Mouse (Mus musculus) ZHBTc4 (cell line): ENCODE results near the gene Gm20388.
A peak's percentile ranks its signal among the peaks of the same experiment; 100 is the strongest.

ENCODE experiments used
- DNase-seq: peaks from one replicate; pipeline ENCODE4 v3.0.0-alpha.2; 2011; ENCODE audit warnings: low read depth, low spot score

Gm20388 gene

DNA sequence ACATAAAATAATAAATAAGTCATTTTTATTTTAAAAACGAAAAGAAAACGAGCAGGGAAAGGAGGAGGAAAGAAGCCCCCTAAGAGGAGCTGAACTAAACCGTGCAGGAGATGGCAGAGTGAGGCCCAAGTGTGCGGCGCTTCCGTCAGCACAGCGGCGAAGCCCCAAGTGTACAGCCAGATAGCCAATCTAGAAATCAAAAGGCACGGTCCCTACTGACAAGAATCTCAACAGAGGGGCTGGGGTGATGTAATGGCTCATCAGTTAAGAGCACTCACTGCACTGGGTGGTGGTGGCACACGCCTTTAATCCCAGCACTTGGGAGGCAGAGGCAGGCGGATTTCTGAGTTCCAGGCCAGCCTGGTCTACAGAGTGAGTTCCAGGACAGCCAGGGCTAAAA is 3126.8 kb downstream of the Gm20388 start:
- peak; percentile 73 for DNase-seq

DNA sequence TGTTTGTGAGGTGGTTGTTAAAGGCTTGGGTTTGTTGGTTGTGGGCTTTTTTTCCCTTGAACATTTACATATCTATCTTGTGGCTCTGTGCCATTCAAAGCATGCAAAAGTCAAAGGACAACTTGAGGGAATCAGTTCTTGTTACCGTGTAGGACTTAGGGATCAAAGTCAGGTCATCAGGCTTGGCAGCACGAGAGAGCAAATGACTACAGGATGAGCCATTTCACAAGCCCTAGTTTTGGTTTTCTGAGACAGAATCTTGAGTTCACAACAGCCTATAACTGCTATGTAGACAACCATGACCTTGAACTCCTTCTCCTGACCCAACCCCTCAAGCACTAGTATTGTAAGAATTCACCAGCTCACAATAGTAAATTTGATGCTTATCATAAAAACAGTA is 3127.7 kb downstream of the Gm20388 start:
- DNase-seq, result no peak

DNA sequence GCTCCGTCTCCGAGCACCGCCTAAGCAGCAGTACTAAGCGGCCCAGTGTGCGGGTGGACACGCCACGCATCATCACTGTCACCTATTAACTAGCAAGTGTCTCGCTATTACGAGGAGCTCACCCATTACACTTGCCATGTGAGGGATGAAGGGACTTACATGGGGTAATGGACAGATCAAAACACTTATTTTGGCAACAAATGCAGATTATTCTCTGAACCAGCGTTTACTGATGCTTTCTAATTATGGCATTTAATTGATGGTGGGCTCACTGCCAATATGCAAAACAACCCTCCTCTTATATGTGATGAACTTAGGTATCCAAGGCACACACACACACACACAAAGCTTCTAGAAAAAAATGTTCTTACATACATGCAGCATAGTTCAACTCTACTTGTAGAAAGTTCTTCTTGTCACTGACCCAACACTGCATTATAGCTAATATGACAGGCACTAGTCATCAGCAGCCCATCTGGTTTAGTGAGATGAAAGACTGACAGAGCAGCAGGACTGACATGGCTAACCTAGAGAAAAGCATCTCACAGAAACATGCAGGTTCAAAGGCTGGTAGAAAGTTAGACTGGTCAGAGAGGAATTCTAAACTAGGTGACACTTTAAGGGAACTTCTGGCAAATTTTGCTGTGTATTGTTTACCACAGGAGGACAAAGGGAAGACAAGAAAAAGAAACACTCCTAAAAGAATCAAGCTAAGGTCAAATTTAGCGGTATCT is 3128.9 kb downstream of the Gm20388 start:
- no peak for DNase-seq

DNA sequence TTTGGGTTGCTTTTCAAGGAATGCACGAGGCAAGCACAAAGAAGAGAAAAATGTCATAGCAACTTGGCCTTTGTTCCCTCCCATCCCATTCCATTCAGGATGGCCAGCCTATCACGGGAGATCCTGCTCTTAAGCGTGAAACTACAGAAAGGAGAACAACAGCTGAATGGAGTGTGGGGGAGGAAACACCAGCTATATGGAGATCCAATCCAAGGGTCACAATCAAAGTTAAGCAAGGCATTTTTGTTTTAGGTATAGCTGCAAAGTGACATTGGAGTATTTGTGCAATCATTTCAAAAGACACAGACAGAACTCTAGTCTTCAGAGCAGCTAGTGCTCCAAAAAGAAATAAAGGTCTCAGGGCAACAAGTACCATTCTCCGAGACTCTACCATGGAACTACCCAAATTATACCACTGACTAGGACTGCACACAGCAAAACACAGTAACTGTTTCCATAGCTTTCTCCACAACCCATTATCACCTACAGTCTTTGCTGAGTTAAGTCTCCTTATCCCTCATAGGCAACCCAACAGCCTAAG is 3129.5 kb downstream of the Gm20388 start:
- DNase-seq, result peak; percentile 82

DNA sequence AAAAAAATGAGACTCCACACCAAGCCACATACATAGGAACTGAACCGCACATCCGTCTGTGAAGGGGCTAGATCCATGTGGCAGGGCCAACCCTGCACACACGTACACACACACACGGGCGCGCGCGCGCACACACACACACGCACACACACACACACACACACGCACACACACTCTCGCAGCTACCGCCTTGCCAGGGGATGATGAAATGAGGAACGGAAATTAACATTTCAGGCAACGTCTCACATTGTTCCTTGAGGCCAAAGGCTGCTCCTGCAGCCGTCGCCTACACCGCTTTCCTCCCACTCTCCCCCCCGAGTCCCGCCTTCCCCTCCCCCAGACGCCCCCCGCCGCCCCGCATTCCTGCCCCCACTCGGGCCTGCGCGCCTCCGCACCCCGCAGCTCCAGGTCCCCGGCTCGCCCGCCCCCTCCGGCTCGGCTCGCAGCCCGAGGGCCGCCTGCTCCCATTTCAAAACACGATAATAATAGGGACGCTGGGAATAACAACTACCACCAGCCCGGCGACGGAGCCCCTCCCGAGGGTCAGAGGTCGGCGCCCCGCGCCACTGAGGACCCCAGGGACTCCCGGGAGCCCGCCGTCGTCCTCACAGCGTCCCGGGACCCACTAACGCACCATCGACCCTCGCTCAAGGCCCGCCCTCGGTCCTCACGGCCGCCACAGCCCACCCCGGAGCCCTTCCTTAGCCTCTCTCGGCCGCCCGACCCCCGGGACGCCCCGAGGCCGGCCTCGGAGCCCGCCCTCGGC is 3130.6 kb downstream of the Gm20388 start:
- peak; percentile 39 for DNase-seq

DNA sequence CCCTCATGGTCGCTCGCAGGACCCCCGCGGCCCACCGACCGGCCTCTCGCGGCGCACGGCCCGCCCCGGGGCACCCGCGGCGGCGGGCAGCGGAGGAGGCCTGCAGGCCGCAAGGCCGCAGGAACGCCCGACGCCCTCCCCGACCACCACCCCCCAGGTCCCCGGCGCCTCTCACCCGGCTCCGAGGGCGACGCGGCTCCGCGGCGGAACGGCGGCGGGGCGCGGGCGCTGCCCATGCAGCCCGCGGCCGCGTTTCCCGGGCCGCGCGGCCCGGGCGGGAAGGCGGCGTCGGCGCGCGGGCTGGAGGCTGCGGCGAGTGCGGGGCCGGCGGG is 3131.1 kb downstream of the Gm20388 start:
- DNase-seq, result no peak

DNA sequence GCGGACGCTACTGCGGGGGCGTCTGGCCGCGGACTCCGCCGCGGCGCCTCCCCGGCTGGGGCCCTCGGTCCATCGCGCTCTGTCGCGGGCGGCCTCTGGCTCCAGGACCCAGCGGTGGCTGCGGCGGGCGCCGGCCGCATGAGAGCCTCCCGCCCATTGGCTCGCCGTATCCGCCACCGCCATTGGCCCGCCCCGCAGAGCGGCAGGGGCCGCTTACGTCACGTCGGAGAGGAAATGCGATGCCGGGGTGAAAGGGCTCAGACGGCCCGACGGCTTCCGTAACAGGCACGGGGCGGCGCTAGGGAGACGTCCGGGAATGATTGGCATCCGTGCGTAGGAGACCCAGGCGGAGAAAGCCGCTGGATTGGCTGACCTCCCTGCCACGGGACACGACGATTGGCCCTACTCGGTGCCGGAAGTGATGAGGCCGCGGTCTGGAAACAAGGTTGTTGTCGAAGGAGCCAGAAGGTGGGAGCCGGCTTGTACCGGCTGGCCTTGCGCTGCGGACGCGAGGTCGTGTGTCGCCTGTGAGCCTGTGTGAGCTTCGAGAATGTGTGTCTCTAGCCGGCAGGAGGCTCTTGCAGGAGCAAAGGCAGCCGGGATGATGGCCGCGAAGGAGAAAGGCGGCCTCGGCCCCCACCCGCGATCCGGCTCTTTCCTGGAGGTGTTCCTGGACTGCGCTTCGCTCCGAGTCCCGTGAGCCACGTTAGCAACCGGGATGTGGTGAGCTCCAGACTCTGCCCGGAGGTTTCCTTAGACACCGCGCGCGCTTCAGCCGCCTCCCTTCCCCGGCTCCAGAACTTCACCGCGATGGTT is 3131.7 kb downstream of the Gm20388 start, which contains the start of gene Ankrd11:
Gene Ankrd11, minus strand, starts transcription at position 120 of the 816 bp plus-strand sequence.
- peak; percentile 100 for DNase-seq

DNA sequence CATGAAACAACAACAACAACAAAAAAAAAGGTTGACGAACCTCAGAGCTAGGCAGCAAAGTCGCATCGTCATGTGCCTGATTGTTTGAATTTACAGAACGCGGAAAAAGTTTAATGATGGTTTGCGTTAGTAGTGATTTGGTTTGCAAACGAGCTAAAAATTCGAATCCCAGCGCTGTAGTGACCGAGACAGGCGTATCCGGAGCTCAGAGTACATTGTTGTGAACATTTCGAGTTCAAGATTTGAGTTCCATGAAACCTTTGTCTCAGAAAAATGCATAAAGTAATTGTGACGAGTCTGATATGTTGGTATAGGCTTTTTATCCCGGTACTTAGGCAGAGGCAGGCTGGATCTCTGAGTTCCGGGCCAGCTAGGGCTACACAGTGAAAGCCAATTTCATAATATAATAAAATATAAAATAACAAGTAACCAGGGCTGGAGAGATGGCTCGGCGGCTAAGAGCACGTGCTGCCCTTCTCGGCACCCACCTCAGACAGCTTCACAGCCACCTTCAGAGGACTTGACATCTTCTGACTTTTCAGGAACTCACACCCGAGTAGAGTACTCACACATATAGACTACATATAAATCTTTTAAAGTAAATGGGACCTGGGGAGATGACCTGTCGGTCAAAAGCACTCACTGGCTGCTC is 3132.5 kb downstream of the Gm20388 start:
- no peak for DNase-seq

DNA sequence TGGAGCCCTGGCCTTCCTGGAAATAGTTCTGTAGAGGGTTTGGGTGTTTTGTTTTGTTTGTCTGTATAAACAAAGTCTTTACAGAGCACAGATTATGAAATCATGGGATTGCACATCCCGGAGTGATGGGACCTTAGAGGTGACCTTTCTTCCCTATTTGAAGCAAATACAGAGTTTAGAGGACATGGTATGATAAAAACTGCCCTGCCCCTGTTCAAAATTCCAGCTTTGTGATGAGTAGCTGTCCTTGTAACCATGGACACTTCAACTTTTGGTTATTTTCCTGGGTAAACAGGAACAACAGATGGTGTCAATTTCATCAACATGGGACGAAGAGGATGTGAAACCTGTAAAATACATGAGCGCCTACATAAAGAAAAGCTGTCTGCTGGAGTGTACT is 3133.3 kb downstream of the Gm20388 start:
- DNase-seq, result no peak

DNA sequence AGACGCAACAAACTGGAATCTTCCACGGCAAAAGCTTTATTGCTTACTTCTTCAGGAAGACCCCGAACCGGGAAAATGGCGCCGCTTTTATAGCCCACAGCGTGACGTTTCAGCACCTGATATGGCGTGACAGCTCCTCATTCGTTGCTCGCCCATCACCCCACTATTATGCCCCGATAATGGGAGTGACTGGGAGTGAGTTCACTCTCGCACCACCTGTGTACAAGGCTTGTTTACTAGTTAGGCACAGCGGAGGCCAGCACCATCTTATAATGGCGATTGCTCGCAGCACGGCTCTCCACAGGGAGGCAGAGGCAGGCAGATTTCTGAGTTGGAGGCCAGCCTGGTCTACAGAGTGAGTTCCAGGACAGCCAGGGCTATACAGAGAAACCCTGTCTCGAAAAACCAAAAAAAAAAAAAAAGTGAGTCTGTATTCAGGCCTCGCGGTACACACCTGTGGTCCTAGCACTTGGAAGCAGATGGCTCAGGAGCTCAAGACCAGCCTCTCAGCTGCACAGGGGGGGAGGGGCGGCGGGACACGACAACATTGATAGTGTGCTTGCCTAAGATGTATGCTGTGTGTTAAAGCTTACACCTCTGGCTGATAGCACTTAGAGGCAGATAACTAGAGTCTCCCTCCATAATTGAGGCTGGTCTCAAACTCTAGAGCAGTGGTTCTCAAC is 3134.2 kb downstream of the Gm20388 start:
- DNase-seq, result peak; percentile 69

DNA sequence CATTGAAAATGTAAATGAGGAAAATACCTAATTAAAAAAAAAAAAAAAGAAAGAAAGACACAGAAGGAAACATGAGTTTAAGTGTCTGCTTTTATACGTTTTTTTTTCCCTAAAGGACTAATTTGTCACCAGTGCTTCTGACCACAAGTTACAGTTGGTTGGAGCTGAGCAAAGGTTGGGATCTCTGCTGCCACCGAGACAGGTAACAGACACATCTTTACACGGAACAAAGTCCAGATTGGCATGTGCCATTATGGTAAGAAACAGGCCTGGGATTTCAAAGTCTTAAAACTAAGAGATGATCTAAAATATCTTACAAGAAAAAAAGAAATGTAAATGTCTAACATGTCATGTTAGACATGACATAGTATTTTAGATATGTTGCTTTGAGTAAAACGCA is 3136.1 kb downstream of the Gm20388 start:
- DNase-seq, result no peak

DNA sequence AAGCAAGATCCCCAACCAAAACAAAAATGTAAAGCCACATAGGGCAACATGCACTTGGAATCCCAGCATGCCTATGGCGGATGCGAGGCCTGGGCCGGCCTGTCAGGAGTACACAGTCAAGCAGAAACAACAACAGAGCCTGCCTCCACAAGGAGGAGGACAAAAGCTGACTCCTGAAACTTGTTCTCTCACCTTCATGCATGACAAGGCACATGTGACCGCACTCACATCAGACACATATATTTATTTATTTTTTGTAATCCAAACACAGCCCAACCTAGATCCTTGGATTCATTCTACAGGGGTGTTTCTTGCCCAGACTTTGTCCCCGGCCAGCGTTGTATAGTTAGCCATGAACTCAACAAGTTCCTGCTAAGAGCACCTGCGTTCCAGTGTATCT is 3137.2 kb downstream of the Gm20388 start:
- no peak for DNase-seq

DNA sequence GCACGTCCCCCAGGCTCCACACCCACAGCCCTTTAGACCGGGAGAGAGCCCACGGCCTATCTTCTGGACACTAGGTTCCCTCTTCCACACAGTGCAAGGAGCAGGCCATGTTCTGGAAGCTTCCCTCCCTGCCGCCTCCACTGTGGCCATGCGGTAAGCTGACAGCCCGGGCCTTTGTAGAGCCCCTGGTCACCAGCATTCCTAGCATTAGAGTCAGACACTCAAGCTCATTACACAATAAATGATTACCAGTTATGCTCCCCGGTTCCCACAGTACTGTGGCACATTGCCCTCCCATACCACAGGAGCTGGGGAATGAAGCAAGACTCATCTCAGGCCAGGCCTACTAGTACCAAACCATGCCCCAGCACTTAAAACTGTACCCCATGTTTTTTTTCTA is 3137.8 kb downstream of the Gm20388 start:
- no peak for DNase-seq

DNA sequence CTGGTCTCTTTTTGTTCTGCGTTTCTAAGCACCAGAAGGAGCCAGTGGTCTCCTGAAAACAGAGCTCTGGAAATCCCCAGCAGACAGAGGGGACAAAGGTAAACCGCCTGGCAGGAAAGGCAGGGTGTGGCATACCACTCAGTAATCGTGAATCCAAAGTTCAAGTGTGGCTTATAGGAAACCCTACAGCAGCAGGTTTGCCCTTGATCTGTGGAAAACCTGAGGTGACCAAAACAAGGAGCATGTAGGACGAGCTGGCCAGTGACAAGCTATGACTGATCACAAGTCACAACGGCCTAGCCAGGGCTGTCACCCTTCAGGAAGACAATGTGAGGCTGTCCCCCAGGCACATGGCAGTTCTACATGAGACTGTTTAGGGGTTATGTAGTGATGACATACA is 3140.8 kb downstream of the Gm20388 start:
- DNase-seq, result no peak

DNA sequence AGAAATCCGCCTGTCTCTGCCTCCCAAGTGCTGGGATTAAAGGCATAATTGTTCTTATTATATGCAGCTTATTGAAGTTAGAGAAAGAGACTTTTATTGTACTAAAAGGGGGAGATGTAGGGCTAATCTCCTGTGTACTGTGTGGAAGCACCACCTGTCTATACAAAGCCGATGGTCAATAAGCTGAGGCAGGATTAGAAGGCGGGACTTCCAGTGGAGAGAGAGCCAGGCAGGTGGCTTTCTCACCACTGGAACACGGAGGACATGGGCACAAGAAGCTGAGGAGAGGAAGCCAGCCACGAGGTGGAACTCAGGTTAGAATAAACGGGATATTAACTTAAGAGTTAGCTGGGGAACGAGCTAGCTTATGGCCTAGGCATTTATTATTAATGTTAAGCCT is 3152.1 kb downstream of the Gm20388 start, which contains the start of gene Spg7:
Gene Spg7, plus strand, starts transcription at position 222 of the 400 bp plus-strand sequence.
- DNase-seq, result no peak

DNA sequence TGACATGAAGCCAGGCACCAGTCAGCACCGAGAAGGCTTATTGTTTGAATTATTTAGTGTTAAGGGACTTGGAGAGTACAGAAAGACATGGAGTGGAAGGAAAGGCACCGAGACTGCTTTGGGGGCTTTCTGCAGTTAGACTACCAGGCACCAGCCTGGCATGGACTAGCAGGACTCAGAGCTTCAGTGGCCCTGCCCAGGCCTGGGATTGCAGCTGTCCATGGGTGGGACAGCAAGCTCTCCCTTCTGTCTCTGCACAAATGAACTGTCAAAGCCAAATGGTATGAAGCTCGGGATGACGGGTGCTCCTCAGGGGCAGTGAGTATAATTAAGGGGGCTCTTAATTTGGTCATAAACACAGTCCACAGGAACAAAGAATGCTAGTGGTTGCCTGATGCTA is 3153.4 kb downstream of the Gm20388 start:
- DNase-seq, result no peak

DNA sequence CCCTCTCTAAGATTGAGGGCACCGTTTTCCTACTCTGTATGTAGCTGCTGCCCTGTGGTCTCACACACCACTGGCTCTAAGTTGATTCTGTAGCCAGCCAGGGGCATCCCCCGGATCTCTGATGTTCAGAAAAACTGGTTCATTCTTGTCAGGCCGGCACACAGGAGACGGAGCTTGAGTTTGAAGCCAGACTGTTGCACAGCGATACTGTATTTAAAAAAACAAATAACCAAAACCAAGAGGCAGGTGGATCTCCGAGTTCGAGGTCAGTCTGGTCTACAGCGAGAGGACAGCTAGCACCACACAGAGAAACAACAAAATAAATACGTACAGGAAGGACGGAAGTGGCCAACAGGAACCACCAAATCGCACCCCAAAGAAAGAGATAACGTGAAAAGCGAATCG is 3154.2 kb downstream of the Gm20388 start:
- peak; percentile 53 for DNase-seq

DNA sequence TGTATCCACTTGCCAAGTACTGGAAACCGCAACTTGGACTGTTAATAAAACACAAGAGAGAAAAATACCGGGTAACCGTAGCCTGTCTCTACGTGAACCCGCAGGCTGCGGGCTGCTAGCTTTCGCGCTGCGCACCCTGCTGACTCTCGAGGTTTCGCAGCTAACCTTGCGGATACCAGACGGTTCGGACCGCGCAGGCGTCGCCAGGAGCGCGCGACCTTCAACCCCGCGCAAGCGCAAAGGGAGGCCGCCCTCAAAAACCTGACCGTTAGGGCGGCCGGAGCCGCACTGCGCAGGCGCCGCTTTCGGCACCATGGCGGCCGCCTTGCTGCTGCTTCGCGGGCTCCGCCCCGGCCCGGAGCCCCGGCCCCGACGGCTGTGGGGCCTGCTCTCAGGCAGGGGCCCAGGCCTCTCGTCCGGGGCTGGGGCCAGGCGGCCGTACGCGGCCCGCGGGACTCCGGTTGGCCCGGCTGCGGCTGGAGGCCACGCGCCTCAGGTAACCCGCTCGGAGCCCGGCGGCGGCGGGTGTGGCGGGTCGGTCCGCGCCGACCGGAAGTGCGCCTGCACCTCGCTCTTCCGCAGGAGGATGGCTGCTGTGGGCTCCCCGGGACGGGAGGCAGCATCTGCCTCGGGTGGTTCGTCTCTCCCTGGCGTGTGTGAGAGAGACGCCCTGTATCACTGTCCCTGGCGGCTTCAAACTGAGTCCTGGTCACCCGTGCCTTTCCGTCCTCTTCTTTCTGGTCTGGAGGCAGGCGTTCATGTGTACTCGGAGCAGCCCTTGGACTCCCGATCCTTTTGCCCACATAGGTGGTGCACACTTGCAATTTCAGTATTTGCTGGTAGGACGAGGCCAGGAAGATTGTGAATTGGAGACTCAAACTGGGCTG is 3154.8 kb downstream of the Gm20388 start:
- DNase-seq, result peak; percentile 99

DNA sequence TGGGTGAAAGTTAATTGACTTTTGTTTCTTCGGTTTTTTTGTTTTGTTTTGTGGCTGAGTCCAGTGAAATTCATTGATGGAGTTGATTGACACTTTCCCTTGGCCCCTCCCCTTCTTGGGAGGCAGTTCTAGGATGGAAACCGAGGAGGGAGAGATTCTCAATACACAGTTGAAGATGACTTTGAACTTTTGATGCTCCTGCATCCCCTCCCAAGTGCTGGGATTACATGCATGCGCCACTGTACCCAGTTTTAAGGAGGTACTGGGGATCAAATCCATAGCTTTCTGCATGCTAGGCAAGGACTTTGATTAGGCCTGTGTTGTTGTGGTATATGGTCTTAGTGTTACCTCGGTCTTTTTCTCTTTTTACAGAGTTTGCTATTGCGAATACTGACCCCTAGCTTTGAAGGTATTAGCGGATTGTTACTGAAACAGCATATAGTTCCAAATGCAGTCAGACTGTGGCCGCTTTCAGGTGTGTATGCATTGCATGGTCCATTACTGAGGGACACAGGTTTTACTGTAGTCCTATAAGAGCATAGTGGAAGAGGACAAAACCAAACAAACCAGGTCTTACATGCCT is 3155.6 kb downstream of the Gm20388 start:
- peak; percentile 73 for DNase-seq
